Mouse (Mus musculus): ENCODE measurements around the gene Schip1.

DNA sequence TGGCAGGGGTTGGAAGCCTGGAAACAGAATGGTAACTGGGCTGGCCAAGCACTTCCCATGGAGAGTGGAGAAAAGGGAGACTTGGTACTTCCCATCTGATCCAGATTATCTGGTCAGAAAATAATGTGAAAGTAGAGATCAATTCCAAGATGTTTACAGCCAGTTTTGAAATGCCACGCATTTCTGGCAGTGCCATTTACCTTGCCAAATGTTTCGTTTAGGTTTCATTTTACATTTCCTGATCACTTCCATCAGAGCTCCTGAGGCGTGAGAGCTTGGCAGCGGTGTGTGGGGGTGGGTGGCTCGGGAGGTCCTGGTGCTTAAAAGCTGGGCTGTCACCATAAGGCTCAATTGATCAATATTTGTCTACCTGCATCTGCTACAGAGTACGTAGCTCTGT is 426.9 kb downstream of the Schip1 start:
- TF ChIP-seq CTCF (IDR thresholded peaks at IDR 0.05; ENCODE audit: low read depth) (no peak), EP300 (IDR thresholded peaks at IDR 0.05; ENCODE audit: low read depth) (no peak)
